Mouse (Mus musculus) kidney, postnatal 25 days (tissue): ENCODE results near the gene Rab42.
A peak's percentile ranks its signal among the peaks of the same experiment; 100 is the strongest.

Source experiments
- DNase-seq, 2 experiments: peaks; one replicate each; pipeline ENCODE4 v3.0.0; 2021; ENCODE audit warnings: mixed read lengths in 2 of 2

Rab42 gene

GRCm38 (mm10) chr4:132302939-132303479 is at the start of gene Rab42:
Gene Rab42, minus strand, starts transcription at chr4:132303385.
- peak; percentile 39 to 69 for DNase-seq

GRCm38 (mm10) chr4:132352739-132353138 is 49.6 kb upstream of the Rab42 start:
- DNase-seq: peak in 1 of 2 experiments; percentile 60

GRCm38 (mm10) chr4:132351401-132351800 is 48.2 kb upstream of the Rab42 start:
- DNase-seq: no peak

GRCm38 (mm10) chr4:132350854-132351253 is 47.7 kb upstream of the Rab42 start:
- DNase-seq: no peak

GRCm38 (mm10) chr4:132350123-132350740 is 47.0 kb upstream of the Rab42 start:
- no peak for DNase-seq

GRCm38 (mm10) chr4:132349495-132350122 is 46.4 kb upstream of the Rab42 start:
- no peak for DNase-seq

- DNase-seq: no peak
These were observed 43.5 kb upstream of the Rab42 start for GRCm38 (mm10) chr4:132346661-132347060.

GRCm38 (mm10) chr4:132346261-132346660 is 43.1 kb upstream of the Rab42 start:
- DNase-seq: peak; percentile 41 to 77

GRCm38 (mm10) chr4:132345843-132346212 is 42.6 kb upstream of the Rab42 start:
- DNase-seq: no peak

GRCm38 (mm10) chr4:132345135-132345842 is 42.1 kb upstream of the Rab42 start:
- DNase-seq: peak; percentile 95 to 98

- DNase-seq: no peak
These were observed 41.4 kb upstream of the Rab42 start for GRCm38 (mm10) chr4:132344403-132345134.

GRCm38 (mm10) chr4:132341451-132341850 is 38.3 kb upstream of the Rab42 start:
- DNase-seq: no peak

GRCm38 (mm10) chr4:132338943-132339342 is 35.8 kb upstream of the Rab42 start:
- DNase-seq: peak; percentile 81 to 88

GRCm38 (mm10) chr4:132332880-132333279 is 29.7 kb upstream of the Rab42 start:
- peak; percentile 63 for DNase-seq

- no peak for DNase-seq
These were observed 28.8 kb upstream of the Rab42 start for GRCm38 (mm10) chr4:132331960-132332359.

- DNase-seq: no peak
These were observed 26.7 kb upstream of the Rab42 start for GRCm38 (mm10) chr4:132329835-132330354.

- DNase-seq: peak; percentile 95 to 96
These were observed 26.1 kb upstream of the Rab42 start, which contains the start of gene Trnau1ap for GRCm38 (mm10) chr4:132329115-132329834. Gene Trnau1ap, minus strand, starts transcription at chr4:132329538.

- no peak for DNase-seq
These were observed 25.3 kb upstream of the Rab42 start for GRCm38 (mm10) chr4:132328391-132328982.

GRCm38 (mm10) chr4:132326481-132326880 is 23.3 kb upstream of the Rab42 start:
- DNase-seq: peak in 1 of 2 experiments; percentile 53

GRCm38 (mm10) chr4:132315711-132316110 is 12.5 kb upstream of the Rab42 start:
- DNase-seq: peak; percentile 56 to 60

GRCm38 (mm10) chr4:132312627-132313026 is 9.4 kb upstream of the Rab42 start:
- DNase-seq: no peak
